Mouse (Mus musculus): ENCODE results near the gene Ubiad1. TPM values are rescaled to one million over a fixed set of nuclear protein-coding genes. Genes with fewer than 3 reads are reported as not detected.

The Ubiad1 gene
- polyA plus RNA-seq, 1 experiment from 2014 or later: 9.9 TPM

DNA sequence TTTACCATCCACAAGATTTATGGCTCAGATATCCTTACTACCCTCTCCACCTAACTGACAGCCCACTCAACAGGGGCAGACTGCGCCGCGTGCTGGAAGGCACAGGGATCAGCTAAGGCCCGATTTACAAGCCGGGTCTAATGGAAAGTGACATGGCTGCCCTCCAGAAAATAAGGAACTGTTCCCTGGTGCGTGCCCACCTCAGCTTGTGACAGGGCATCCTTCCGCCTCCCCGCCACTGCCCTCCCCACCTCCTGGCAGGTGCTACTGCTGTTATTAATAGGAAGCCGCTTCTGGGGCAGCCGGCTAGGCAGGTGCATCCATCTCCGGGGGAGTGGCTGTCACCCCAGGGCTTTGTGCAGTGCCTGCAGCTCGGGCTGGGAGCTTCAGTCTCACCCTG lies 41.2 kb downstream of the Ubiad1 start:
- Histone ChIP-seq H3K9ac (ENCODE audit: low read depth, low read length) (no peak overlapping the region), H3K4me1 (replicated peaks; ENCODE audit: control insufficient read depth, insufficient read depth, low read length) (no peaks in the 10 kb centered on the region), H3K36me3 (ENCODE audit: control insufficient read depth, insufficient read depth) (no peaks in the 10 kb centered on the region), H3K4me3 (ENCODE audit: low read depth, low read length) (no peak overlapping the region), H3K27ac (ENCODE audit: low read depth, low read length) (no peak overlapping the region), H3K27me3 (replicated peaks; ENCODE audit: control insufficient read depth, insufficient read depth, low read length) (peaks cover 22% of the 10 kb centered on the region), H3K9me3 (ENCODE audit: control insufficient read depth) (no peaks in the 10 kb centered on the region), H3K4me2 (replicated peaks; ENCODE audit: low read depth) (no peak overlapping the region)
- no peak for TF ChIP-seq CTCF (IDR thresholded peaks at IDR 0.05; ENCODE audit: low read depth)
- ATAC-seq: no peak
- 19% methylated on average over 12 of the region's 12 CpGs for whole genome bisulfite sequencing

DNA sequence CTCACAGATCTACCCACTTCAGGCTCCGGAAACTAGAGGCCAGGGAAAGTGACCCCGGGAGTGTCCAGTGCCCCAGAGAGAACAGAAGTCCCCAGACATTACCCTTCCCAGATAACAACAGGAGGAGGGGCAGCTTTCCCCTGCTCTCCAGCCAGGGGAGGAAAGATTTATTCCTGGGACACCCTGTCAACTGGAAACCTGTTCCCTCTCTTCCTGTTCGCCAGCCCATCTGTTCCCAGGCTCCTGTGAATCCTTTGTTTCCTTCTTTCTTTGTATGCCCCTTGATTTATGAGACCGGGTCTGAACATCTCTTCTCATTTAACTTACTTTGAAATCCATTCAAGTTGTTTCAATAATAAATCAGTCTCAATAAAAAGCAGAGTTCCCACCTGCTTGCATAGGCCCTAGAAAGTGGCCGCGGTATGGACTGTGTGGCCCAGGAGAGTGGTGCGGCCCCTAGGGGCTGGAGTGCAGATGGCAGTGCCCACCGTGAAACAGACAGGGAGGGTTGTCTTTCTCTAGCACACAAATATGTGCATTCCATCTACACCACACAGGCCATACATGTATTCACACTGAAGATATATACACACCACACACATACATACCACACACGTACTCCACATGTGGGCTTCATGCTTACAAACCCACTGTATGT lies 45.0 kb downstream of the Ubiad1 start:
- Histone ChIP-seq H3K9ac (ENCODE audit: low read depth, low read length) (no peak overlapping the region), H3K27me3 (replicated peaks; ENCODE audit: control insufficient read depth, insufficient read depth, low read length) (peaks cover 14% of the 10 kb centered on the region), H3K27ac (ENCODE audit: low read depth, low read length) (no peak overlapping the region), H3K4me1 (replicated peaks; ENCODE audit: control insufficient read depth, insufficient read depth, low read length) (no peaks in the 10 kb centered on the region), H3K4me3 (ENCODE audit: low read depth, low read length) (no peak overlapping the region), H3K9me3 (ENCODE audit: control insufficient read depth) (no peaks in the 10 kb centered on the region), H3K4me2 (replicated peaks; ENCODE audit: low read depth) (no peak overlapping the region), H3K36me3 (ENCODE audit: control insufficient read depth, insufficient read depth) (no peaks in the 10 kb centered on the region)
- ATAC-seq: no peak
- whole genome bisulfite sequencing: 66% methylated on average over 9 of the region's 9 CpGs
- TF ChIP-seq CTCF (IDR thresholded peaks at IDR 0.05; ENCODE audit: low read depth): peak; percentile 19; the same call in 1 of the 2 replicates

DNA sequence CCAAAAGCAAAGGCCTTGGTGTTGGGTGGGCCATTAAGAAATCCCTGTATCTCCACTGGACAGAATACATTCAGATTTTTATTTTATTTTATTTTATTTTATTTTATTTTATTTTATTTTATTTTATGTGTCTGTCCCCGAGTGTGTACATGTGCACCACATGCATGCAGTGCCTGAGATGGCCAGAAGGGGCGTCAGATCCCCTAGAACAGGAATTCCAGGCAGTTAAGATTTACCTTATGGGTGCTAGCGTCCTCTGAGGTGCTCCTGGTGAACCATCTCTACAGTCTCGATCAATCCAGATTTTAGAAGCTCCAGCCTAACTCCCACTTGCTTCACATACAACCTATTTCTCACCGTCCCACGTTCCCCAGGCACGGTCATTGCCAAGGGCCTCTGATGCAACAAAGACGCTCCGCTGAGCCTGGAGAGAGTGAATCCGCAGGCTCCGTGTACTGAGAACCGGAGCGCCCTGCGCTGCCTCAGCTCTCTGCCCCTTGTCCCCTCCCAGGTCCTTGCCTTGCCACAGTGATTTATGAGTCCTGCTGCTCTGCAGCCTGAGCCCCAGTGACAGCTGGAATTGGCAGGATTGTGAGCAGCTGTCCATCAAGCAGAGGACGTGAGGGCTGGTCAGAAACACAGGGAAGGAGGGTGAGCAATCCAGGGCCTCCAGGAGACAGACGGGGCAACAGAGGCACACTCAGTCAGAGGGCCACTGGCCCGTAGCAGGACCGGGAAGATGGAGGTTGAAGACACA lies 46.9 kb downstream of the Ubiad1 start:
- Histone ChIP-seq H3K36me3 (ENCODE audit: control insufficient read depth, insufficient read depth) (no peaks in the 10 kb centered on the region), H3K9ac (ENCODE audit: low read depth, low read length) (no peak overlapping the region), H3K9me3 (ENCODE audit: control insufficient read depth) (no peaks in the 10 kb centered on the region), H3K27ac (ENCODE audit: low read depth, low read length) (no peak overlapping the region), H3K27me3 (replicated peaks; ENCODE audit: control insufficient read depth, insufficient read depth, low read length) (no peaks in the 10 kb centered on the region), H3K4me2 (replicated peaks; ENCODE audit: low read depth) (no peak overlapping the region), H3K4me3 (ENCODE audit: low read depth, low read length) (no peak overlapping the region), H3K4me1 (replicated peaks; ENCODE audit: control insufficient read depth, insufficient read depth, low read length) (no peaks in the 10 kb centered on the region)
- no peak for ATAC-seq
- WGBS: 66% methylated on average over 18 of the region's 18 CpGs
- TF ChIP-seq CTCF (IDR thresholded peaks at IDR 0.05; ENCODE audit: low read depth): no peak

- 83% methylated on average over 4 of the region's 4 CpGs for WGBS
- H3K27ac ChIP-seq (ENCODE audit: low read depth, low read length): no peak overlapping the region
- H3K36me3 ChIP-seq (ENCODE audit: control insufficient read depth, insufficient read depth): no peaks in the 10 kb centered on the region
- no peak overlapping the region for H3K9ac ChIP-seq (ENCODE audit: low read depth, low read length)
- no peaks in the 10 kb centered on the region for H3K4me1 ChIP-seq (replicated peaks; ENCODE audit: control insufficient read depth, insufficient read depth, low read length)
- H3K4me3 ChIP-seq (ENCODE audit: low read depth, low read length): no peak overlapping the region
- no peaks in the 10 kb centered on the region for H3K27me3 ChIP-seq (replicated peaks; ENCODE audit: control insufficient read depth, insufficient read depth, low read length)
- no peak for TF ChIP-seq CTCF (IDR thresholded peaks at IDR 0.05; ENCODE audit: low read depth)
- no peak for ATAC-seq
- H3K9me3 ChIP-seq (ENCODE audit: control insufficient read depth): no peaks in the 10 kb centered on the region
- no peak overlapping the region for H3K4me2 ChIP-seq (replicated peaks; ENCODE audit: low read depth)
Measured at GRCm38 (mm10) chr4:148397113-148397512, 47.5 kb downstream of the Ubiad1 start.

- no peak overlapping the region for H3K9ac ChIP-seq (ENCODE audit: low read depth, low read length)
- H3K4me2 ChIP-seq (replicated peaks; ENCODE audit: low read depth): no peak overlapping the region
- no peak for TF ChIP-seq CTCF (IDR thresholded peaks at IDR 0.05; ENCODE audit: low read depth)
- H3K4me1 ChIP-seq (replicated peaks; ENCODE audit: control insufficient read depth, insufficient read depth, low read length): no peaks in the 10 kb centered on the region
- no peak for ATAC-seq
- no peak overlapping the region for H3K4me3 ChIP-seq (ENCODE audit: low read depth, low read length)
- WGBS: 83% methylated on average over 6 of the region's 6 CpGs
- H3K36me3 ChIP-seq (ENCODE audit: control insufficient read depth, insufficient read depth): no peaks in the 10 kb centered on the region
- no peaks in the 10 kb centered on the region for H3K9me3 ChIP-seq (ENCODE audit: control insufficient read depth)
- no peak overlapping the region for H3K27ac ChIP-seq (ENCODE audit: low read depth, low read length)
- no peaks in the 10 kb centered on the region for H3K27me3 ChIP-seq (replicated peaks; ENCODE audit: control insufficient read depth, insufficient read depth, low read length)
Measured at GRCm38 (mm10) chr4:148395875-148396274, 48.7 kb downstream of the Ubiad1 start.

DNA sequence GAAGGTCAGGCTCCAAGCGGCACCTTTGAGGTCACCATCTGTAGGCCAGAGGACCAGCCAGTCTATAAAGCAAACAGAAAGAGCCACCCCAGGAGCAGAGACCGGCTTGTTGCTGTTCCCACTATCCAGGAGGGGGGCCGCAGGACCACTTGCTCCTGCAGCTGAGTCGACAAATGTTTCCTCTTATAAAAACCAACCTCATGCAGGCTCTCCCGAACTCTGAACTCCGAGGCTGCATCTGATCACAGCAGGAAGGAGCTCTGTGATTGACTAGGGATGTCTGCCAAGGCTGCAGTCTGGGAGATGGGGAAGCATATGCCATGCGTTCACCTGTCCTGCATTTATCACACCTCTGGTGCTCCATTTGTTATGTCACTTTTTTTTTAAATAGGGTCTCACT lies 49.4 kb downstream of the Ubiad1 start:
- no peak for ATAC-seq
- TF ChIP-seq CTCF (IDR thresholded peaks at IDR 0.05; ENCODE audit: low read depth): no peak
- H3K36me3 ChIP-seq (ENCODE audit: control insufficient read depth, insufficient read depth): no peaks in the 10 kb centered on the region
- no peak overlapping the region for H3K4me2 ChIP-seq (replicated peaks; ENCODE audit: low read depth)
- H3K4me3 ChIP-seq (ENCODE audit: low read depth, low read length): no peak overlapping the region
- no peaks in the 10 kb centered on the region for H3K27me3 ChIP-seq (replicated peaks; ENCODE audit: control insufficient read depth, insufficient read depth, low read length)
- 69% methylated on average over 7 of the region's 7 CpGs for WGBS
- H3K27ac ChIP-seq (ENCODE audit: low read depth, low read length): no peak overlapping the region
- no peaks in the 10 kb centered on the region for H3K4me1 ChIP-seq (replicated peaks; ENCODE audit: control insufficient read depth, insufficient read depth, low read length)
- no peak overlapping the region for H3K9ac ChIP-seq (ENCODE audit: low read depth, low read length)
- H3K9me3 ChIP-seq (ENCODE audit: control insufficient read depth): no peaks in the 10 kb centered on the region

Data from intestine, postnatal 0 days (tissue).